Mouse (Mus musculus): Measurements from ENCODE around the gene Grn. TPM values are rescaled to one million over a fixed set of nuclear protein-coding genes. Genes with fewer than 3 reads are reported as not detected.

Gene Grn
- polyA plus RNA-seq, 1 experiment from 2014 or later, result 58.1 TPM

- H3K27me3 ChIP-seq (replicated peaks), result peaks cover 93% of the 10 kb centered on the region
- no peaks in the 10 kb centered on the region for H3K9me3 ChIP-seq (replicated peaks)
- H3K4me1 ChIP-seq, result peaks cover 29% of the 10 kb centered on the region
- 10% methylated on average over 17 of the region's 17 CpGs for WGBS (ENCODE audit: insufficient replicate concordance)
- H3K4me3 ChIP-seq, result peak overlapping the region; percentile 48
- H3K27ac ChIP-seq, result no peak overlapping the region
- no peak for ATAC-seq
- H3K36me3 ChIP-seq, result no peaks in the 10 kb centered on the region
- H3K9ac ChIP-seq, result peak overlapping the region; percentile 24
- peak overlapping the region; percentile 78 for H3K4me2 ChIP-seq
Observed at GRCm38 (mm10) chr11:102393719-102394420, 36.2 kb upstream of the Grn start.

- WGBS (ENCODE audit: insufficient replicate concordance), result 76% methylated on average over 9 of the region's 9 CpGs
- Histone ChIP-seq H3K4me3 (no peak overlapping the region), H3K27ac (no peak overlapping the region), H3K4me2 (no peak overlapping the region), H3K9me3 (replicated peaks) (no peaks in the 10 kb centered on the region), H3K4me1 (peaks cover 36% of the 10 kb centered on the region), H3K27me3 (replicated peaks) (peaks cover 97% of the 10 kb centered on the region), H3K9ac (no peak overlapping the region), H3K36me3 (no peaks in the 10 kb centered on the region)
- ATAC-seq, result no peak
Observed at GRCm38 (mm10) chr11:102394421-102395124, 35.5 kb upstream of the Grn start.

- peaks cover 43% of the 10 kb centered on the region for H3K4me1 ChIP-seq
- no peaks in the 10 kb centered on the region for H3K9me3 ChIP-seq (replicated peaks)
- no peak overlapping the region for H3K4me3 ChIP-seq
- H3K9ac ChIP-seq, result no peak overlapping the region
- no peak overlapping the region for H3K4me2 ChIP-seq
- ATAC-seq, result no peak
- H3K27me3 ChIP-seq (replicated peaks), result peaks cover 100% of the 10 kb centered on the region
- no peak overlapping the region for H3K27ac ChIP-seq
- WGBS (ENCODE audit: insufficient replicate concordance), result 16% methylated on average over 5 of the region's 5 CpGs
- H3K36me3 ChIP-seq, result no peaks in the 10 kb centered on the region
Observed at GRCm38 (mm10) chr11:102395250-102395649, 34.9 kb upstream of the Grn start.

GRCm38 (mm10) chr11:102396263-102396662 is 33.9 kb upstream of the Grn start:
- Histone ChIP-seq H3K27ac (no peak overlapping the region), H3K36me3 (no peaks in the 10 kb centered on the region), H3K27me3 (replicated peaks) (peaks cover 100% of the 10 kb centered on the region), H3K4me2 (no peak overlapping the region), H3K4me3 (no peak overlapping the region), H3K9me3 (replicated peaks) (no peaks in the 10 kb centered on the region), H3K9ac (no peak overlapping the region), H3K4me1 (peaks cover 53% of the 10 kb centered on the region)
- ATAC-seq, result no peak
- 39% methylated on average over 6 of the region's 6 CpGs for WGBS (ENCODE audit: insufficient replicate concordance)

GRCm38 (mm10) chr11:102396671-102397141 is 33.4 kb upstream of the Grn start:
- H3K27me3 ChIP-seq (replicated peaks), result peaks cover 100% of the 10 kb centered on the region
- 69% methylated on average over 7 of the region's 7 CpGs for WGBS (ENCODE audit: insufficient replicate concordance)
- no peak for ATAC-seq
- no peak overlapping the region for H3K4me3 ChIP-seq
- H3K9me3 ChIP-seq (replicated peaks), result no peaks in the 10 kb centered on the region
- no peak overlapping the region for H3K4me2 ChIP-seq
- no peak overlapping the region for H3K27ac ChIP-seq
- H3K9ac ChIP-seq, result no peak overlapping the region
- H3K4me1 ChIP-seq, result peaks cover 55% of the 10 kb centered on the region
- peaks cover under 1% of the 10 kb centered on the region; the same call in 1 of the 2 replicates for H3K36me3 ChIP-seq

- no peaks in the 10 kb centered on the region for H3K9me3 ChIP-seq (replicated peaks)
- WGBS (ENCODE audit: insufficient replicate concordance), result 72% methylated on average over 20 of the region's 20 CpGs
- H3K27me3 ChIP-seq (replicated peaks), result peaks cover 99% of the 10 kb centered on the region
- peaks cover 15% of the 10 kb centered on the region for H3K36me3 ChIP-seq
- peaks cover 53% of the 10 kb centered on the region for H3K4me1 ChIP-seq
- no peak for ATAC-seq
- no peak overlapping the region for H3K9ac ChIP-seq
- no peak overlapping the region for H3K4me3 ChIP-seq
- H3K4me2 ChIP-seq, result no peak overlapping the region
- no peak overlapping the region for H3K27ac ChIP-seq
Observed at GRCm38 (mm10) chr11:102398007-102398825, 31.9 kb upstream of the Grn start.

- peaks cover 53% of the 10 kb centered on the region for H3K4me1 ChIP-seq
- H3K4me2 ChIP-seq, result peak overlapping the region; percentile 59
- H3K9ac ChIP-seq, result peak overlapping the region; percentile 47
- H3K27me3 ChIP-seq (replicated peaks), result peaks cover 98% of the 10 kb centered on the region
- H3K27ac ChIP-seq, result no peak overlapping the region
- 20% methylated on average over 15 of the region's 15 CpGs for WGBS (ENCODE audit: insufficient replicate concordance)
- H3K9me3 ChIP-seq (replicated peaks), result no peaks in the 10 kb centered on the region
- ATAC-seq, result no peak
- H3K36me3 ChIP-seq, result peaks cover 24% of the 10 kb centered on the region
- H3K4me3 ChIP-seq, result peak overlapping the region; percentile 38
Observed at GRCm38 (mm10) chr11:102399107-102399506, 31.0 kb upstream of the Grn start.

- peak overlapping the region; percentile 38 for H3K4me3 ChIP-seq
- H3K4me2 ChIP-seq, result peak overlapping the region; percentile 59
- no peak for ATAC-seq
- H3K27me3 ChIP-seq (replicated peaks), result peaks cover 92% of the 10 kb centered on the region
- peak overlapping the region; percentile 47; the same call in 1 of the 2 replicates for H3K9ac ChIP-seq
- peaks cover 30% of the 10 kb centered on the region for H3K36me3 ChIP-seq
- 4% methylated on average over 34 of the region's 34 CpGs for WGBS (ENCODE audit: insufficient replicate concordance)
- no peaks in the 10 kb centered on the region for H3K9me3 ChIP-seq (replicated peaks)
- H3K27ac ChIP-seq, result no peak overlapping the region
- H3K4me1 ChIP-seq, result peaks cover 55% of the 10 kb centered on the region
Observed at GRCm38 (mm10) chr11:102399610-102400072, 30.5 kb upstream of the Grn start.

GRCm38 (mm10) chr11:102400513-102401084 is 29.5 kb upstream of the Grn start:
- peaks cover 62% of the 10 kb centered on the region for H3K4me1 ChIP-seq
- peaks cover 83% of the 10 kb centered on the region for H3K27me3 ChIP-seq (replicated peaks)
- H3K4me2 ChIP-seq, result no peak overlapping the region
- no peak overlapping the region for H3K4me3 ChIP-seq
- 0 out of 2 replicates have a peak overlapping the region, but pooled peaks have one; percentile 0 for H3K9ac ChIP-seq
- peaks cover 39% of the 10 kb centered on the region for H3K36me3 ChIP-seq
- ATAC-seq, result no peak
- H3K9me3 ChIP-seq (replicated peaks), result no peaks in the 10 kb centered on the region
- 21% methylated on average over 12 of the region's 12 CpGs for WGBS (ENCODE audit: insufficient replicate concordance)
- H3K27ac ChIP-seq, result no peak overlapping the region

- Histone ChIP-seq H3K27me3 (replicated peaks) (peaks cover 69% of the 10 kb centered on the region), H3K4me2 (no peak overlapping the region), H3K9ac (no peak overlapping the region), H3K4me3 (no peak overlapping the region), H3K9me3 (replicated peaks) (no peaks in the 10 kb centered on the region), H3K4me1 (peaks cover 70% of the 10 kb centered on the region), H3K27ac (no peak overlapping the region), H3K36me3 (peaks cover 44% of the 10 kb centered on the region)
- 70% methylated on average over 12 of the region's 12 CpGs for WGBS (ENCODE audit: insufficient replicate concordance)
- ATAC-seq, result no peak
Observed at GRCm38 (mm10) chr11:102401898-102402500, 28.1 kb upstream of the Grn start.

- Histone ChIP-seq H3K4me1 (peaks cover 77% of the 10 kb centered on the region), H3K27ac (peak overlapping the region; percentile 16; the same call in 1 of the 2 replicates), H3K9me3 (replicated peaks) (no peaks in the 10 kb centered on the region), H3K4me2 (peak overlapping the region; percentile 8; the same call in 1 of the 2 replicates), H3K36me3 (peaks cover 44% of the 10 kb centered on the region), H3K27me3 (replicated peaks) (peaks cover 52% of the 10 kb centered on the region), H3K4me3 (no peak overlapping the region), H3K9ac (no peak overlapping the region)
- no peak for ATAC-seq
- WGBS (ENCODE audit: insufficient replicate concordance), result 94% methylated on average over 11 of the region's 11 CpGs
Observed at GRCm38 (mm10) chr11:102403657-102404056, 26.5 kb upstream of the Grn start.

All from liver, embryonic 12.5 days (tissue).